Mouse (Mus musculus): Measurements from ENCODE around the gene Ccdc180. TPM values are rescaled to one million over a fixed set of nuclear protein-coding genes. Genes with fewer than 3 reads are reported as not detected.

Ccdc180 gene
- polyA plus RNA-seq, 1 experiment from 2014 or later = 0.59 TPM

- Histone ChIP-seq H3K9me3 (replicated peaks; ENCODE audit: control insufficient read depth, low read length, poor library complexity, severe bottlenecking) (no peaks in the 10 kb centered on the region), H3K4me1 (ENCODE audit: control insufficient read depth, insufficient read depth, low read length) (peaks cover 17% of the 10 kb centered on the region), H3K4me3 (ENCODE audit: low read depth, low read length) (no peak within 1 kb of the TSS), H3K4me2 (ENCODE audit: low read length) (no peak within 1 kb of the TSS), H3K27me3 (ENCODE audit: control insufficient read depth, insufficient read depth, low read depth, low read length) (no peaks in the 10 kb centered on the region; the same call in 1 of the 2 replicates), H3K27ac (ENCODE audit: low read length) (no peak within 1 kb of the TSS), H3K9ac (ENCODE audit: low read depth, low read length) (no peak within 1 kb of the TSS), H3K36me3 (ENCODE audit: control insufficient read depth, insufficient read depth, low read length) (no peaks in the 10 kb centered on the region)
- 82% methylated on average over 10 of the region's 10 CpGs for WGBS
- ATAC-seq = no peak
Observed at GRCm38 (mm10) chr4:45964771-45965439, 74.8 kb downstream of the Ccdc180 start, which contains the start of gene Tdrd7. Gene Tdrd7, plus strand, starts transcription at chr4:45965334.

- no peak overlapping the region for H3K4me3 ChIP-seq (ENCODE audit: low read depth, low read length)
- H3K27ac ChIP-seq (ENCODE audit: low read length) = no peak overlapping the region
- WGBS = 39% methylated on average over 13 of the region's 13 CpGs
- H3K9me3 ChIP-seq (replicated peaks; ENCODE audit: control insufficient read depth, low read length, poor library complexity, severe bottlenecking) = no peaks in the 10 kb centered on the region
- no peak overlapping the region for H3K9ac ChIP-seq (ENCODE audit: low read depth, low read length)
- H3K4me2 ChIP-seq (ENCODE audit: low read length) = no peak overlapping the region
- no peaks in the 10 kb centered on the region; the same call in 1 of the 2 replicates for H3K27me3 ChIP-seq (ENCODE audit: control insufficient read depth, insufficient read depth, low read depth, low read length)
- H3K36me3 ChIP-seq (ENCODE audit: control insufficient read depth, insufficient read depth, low read length) = no peaks in the 10 kb centered on the region
- H3K4me1 ChIP-seq (ENCODE audit: control insufficient read depth, insufficient read depth, low read length) = peaks cover 17% of the 10 kb centered on the region
- no peak for ATAC-seq
Observed at GRCm38 (mm10) chr4:45965737-45966447, 75.8 kb downstream of the Ccdc180 start.

GRCm38 (mm10) chr4:45966716-45967115 lies 76.6 kb downstream of the Ccdc180 start:
- no peak for ATAC-seq
- 10% methylated on average over 6 of the region's 6 CpGs for WGBS
- no peak overlapping the region for H3K4me2 ChIP-seq (ENCODE audit: low read length)

GRCm38 (mm10) chr4:45967479-45968341 lies 77.6 kb downstream of the Ccdc180 start:
- Histone ChIP-seq H3K9ac (ENCODE audit: low read depth, low read length) (0 out of 2 replicates have a peak overlapping the region, but pooled peaks have one; percentile 3), H3K27me3 (ENCODE audit: control insufficient read depth, insufficient read depth, low read depth, low read length) (no peaks in the 10 kb centered on the region; the same call in 1 of the 2 replicates), H3K27ac (ENCODE audit: low read length) (peak overlapping the region; percentile 63; the same call in 1 of the 2 replicates), H3K36me3 (ENCODE audit: control insufficient read depth, insufficient read depth, low read length) (no peaks in the 10 kb centered on the region), H3K9me3 (replicated peaks; ENCODE audit: control insufficient read depth, low read length, poor library complexity, severe bottlenecking) (no peaks in the 10 kb centered on the region), H3K4me1 (ENCODE audit: control insufficient read depth, insufficient read depth, low read length) (peaks cover 19% of the 10 kb centered on the region), H3K4me3 (ENCODE audit: low read depth, low read length) (no peak overlapping the region), H3K4me2 (ENCODE audit: low read length) (no peak overlapping the region; the same call in 1 of the 2 replicates)
- no peak for ATAC-seq
- 15% methylated on average over 9 of the region's 9 CpGs for WGBS

More at GRCm38 (mm10) chr4:45966716-45967115, 76.6 kb downstream of the Ccdc180 start:
- no peak overlapping the region for H3K27ac ChIP-seq (ENCODE audit: low read length)
- H3K36me3 ChIP-seq (ENCODE audit: control insufficient read depth, insufficient read depth, low read length) = no peaks in the 10 kb centered on the region
- H3K9me3 ChIP-seq (replicated peaks; ENCODE audit: control insufficient read depth, low read length, poor library complexity, severe bottlenecking) = no peaks in the 10 kb centered on the region
- peaks cover 19% of the 10 kb centered on the region for H3K4me1 ChIP-seq (ENCODE audit: control insufficient read depth, insufficient read depth, low read length)
- no peak overlapping the region for H3K4me3 ChIP-seq (ENCODE audit: low read depth, low read length)
- H3K9ac ChIP-seq (ENCODE audit: low read depth, low read length) = peak overlapping the region; percentile 14; the same call in 1 of the 2 replicates
- no peaks in the 10 kb centered on the region; the same call in 1 of the 2 replicates for H3K27me3 ChIP-seq (ENCODE audit: control insufficient read depth, insufficient read depth, low read depth, low read length)

- H3K27me3 ChIP-seq (ENCODE audit: control insufficient read depth, insufficient read depth, low read depth, low read length) = no peaks in the 10 kb centered on the region; the same call in 1 of the 2 replicates
- no peak overlapping the region for H3K9ac ChIP-seq (ENCODE audit: low read depth, low read length)
- 77% methylated on average over 2 of the region's 2 CpGs for WGBS
- no peaks in the 10 kb centered on the region for H3K36me3 ChIP-seq (ENCODE audit: control insufficient read depth, insufficient read depth, low read length)
- H3K27ac ChIP-seq (ENCODE audit: low read length) = no peak overlapping the region
- H3K4me1 ChIP-seq (ENCODE audit: control insufficient read depth, insufficient read depth, low read length) = peaks cover 31% of the 10 kb centered on the region
- ATAC-seq = no peak
- H3K9me3 ChIP-seq (replicated peaks; ENCODE audit: control insufficient read depth, low read length, poor library complexity, severe bottlenecking) = no peaks in the 10 kb centered on the region
- H3K4me2 ChIP-seq (ENCODE audit: low read length) = no peak overlapping the region
- no peak overlapping the region for H3K4me3 ChIP-seq (ENCODE audit: low read depth, low read length)
Observed at GRCm38 (mm10) chr4:45969051-45969450, 78.9 kb downstream of the Ccdc180 start.

GRCm38 (mm10) chr4:45970048-45970560 lies 80.0 kb downstream of the Ccdc180 start:
- no peaks in the 10 kb centered on the region; the same call in 1 of the 2 replicates for H3K27me3 ChIP-seq (ENCODE audit: control insufficient read depth, insufficient read depth, low read depth, low read length)
- 74% methylated on average over 7 of the region's 7 CpGs for WGBS
- no peak for ATAC-seq
- no peak overlapping the region for H3K4me2 ChIP-seq (ENCODE audit: low read length)
- H3K4me1 ChIP-seq (ENCODE audit: control insufficient read depth, insufficient read depth, low read length) = peaks cover 34% of the 10 kb centered on the region
- H3K9me3 ChIP-seq (replicated peaks; ENCODE audit: control insufficient read depth, low read length, poor library complexity, severe bottlenecking) = no peaks in the 10 kb centered on the region
- no peak overlapping the region for H3K9ac ChIP-seq (ENCODE audit: low read depth, low read length)
- H3K36me3 ChIP-seq (ENCODE audit: control insufficient read depth, insufficient read depth, low read length) = no peaks in the 10 kb centered on the region
- H3K4me3 ChIP-seq (ENCODE audit: low read depth, low read length) = no peak overlapping the region
- H3K27ac ChIP-seq (ENCODE audit: low read length) = no peak overlapping the region

- H3K4me3 ChIP-seq (ENCODE audit: low read depth, low read length) = peak overlapping the region; percentile 86
- no peaks in the 10 kb centered on the region for H3K27me3 ChIP-seq (ENCODE audit: control insufficient read depth, insufficient read depth, low read depth, low read length)
- 3% methylated on average over 41 of the region's 51 CpGs for WGBS
- peaks cover 27% of the 10 kb centered on the region for H3K4me1 ChIP-seq (ENCODE audit: control insufficient read depth, insufficient read depth, low read length)
- H3K27ac ChIP-seq (ENCODE audit: low read length) = peak overlapping the region; percentile 67
- peak; percentile 98 for ATAC-seq
- no peaks in the 10 kb centered on the region for H3K9me3 ChIP-seq (replicated peaks; ENCODE audit: control insufficient read depth, low read length, poor library complexity, severe bottlenecking)
- peak overlapping the region; percentile 83 for H3K9ac ChIP-seq (ENCODE audit: low read depth, low read length)
- H3K36me3 ChIP-seq (ENCODE audit: control insufficient read depth, insufficient read depth, low read length) = no peaks in the 10 kb centered on the region
- peak overlapping the region; percentile 88 for H3K4me2 ChIP-seq (ENCODE audit: low read length)
Observed at GRCm38 (mm10) chr4:45971806-45972447, 81.8 kb downstream of the Ccdc180 start.

- Histone ChIP-seq H3K4me1 (ENCODE audit: control insufficient read depth, insufficient read depth, low read length) (peaks cover 26% of the 10 kb centered on the region), H3K9me3 (replicated peaks; ENCODE audit: control insufficient read depth, low read length, poor library complexity, severe bottlenecking) (no peaks in the 10 kb centered on the region), H3K4me3 (ENCODE audit: low read depth, low read length) (peak overlapping the region; percentile 86), H3K4me2 (ENCODE audit: low read length) (peak overlapping the region; percentile 88), H3K27ac (ENCODE audit: low read length) (peak overlapping the region; percentile 67), H3K27me3 (ENCODE audit: control insufficient read depth, insufficient read depth, low read depth, low read length) (no peaks in the 10 kb centered on the region), H3K9ac (ENCODE audit: low read depth, low read length) (peak overlapping the region; percentile 83), H3K36me3 (ENCODE audit: control insufficient read depth, insufficient read depth, low read length) (no peaks in the 10 kb centered on the region)
- under 1% methylated on average over 41 of the region's 53 CpGs for WGBS
- ATAC-seq = peak; percentile 83; the same call in 1 of the 2 replicates
Observed at GRCm38 (mm10) chr4:45972448-45972854, 82.3 kb downstream of the Ccdc180 start.

Data from midbrain, embryonic 16.5 days (tissue).